Mouse (Mus musculus) lung, postnatal 0 days (tissue): ENCODE data around the gene Acot3.

Experiments
- CTCF ChIP-seq: IDR thresholded peaks from 2 replicates; pipeline ENCODE4 v1.5.1; 2016; ENCODE audit warnings: antibody characterized with exemption, mild to moderate bottlenecking
- EP300 ChIP-seq: IDR thresholded peaks from 2 replicates; pipeline ENCODE4 v1.6.1; 2016; ENCODE audit warnings: antibody characterized with exemption, mild to moderate bottlenecking, control low read depth

DNA sequence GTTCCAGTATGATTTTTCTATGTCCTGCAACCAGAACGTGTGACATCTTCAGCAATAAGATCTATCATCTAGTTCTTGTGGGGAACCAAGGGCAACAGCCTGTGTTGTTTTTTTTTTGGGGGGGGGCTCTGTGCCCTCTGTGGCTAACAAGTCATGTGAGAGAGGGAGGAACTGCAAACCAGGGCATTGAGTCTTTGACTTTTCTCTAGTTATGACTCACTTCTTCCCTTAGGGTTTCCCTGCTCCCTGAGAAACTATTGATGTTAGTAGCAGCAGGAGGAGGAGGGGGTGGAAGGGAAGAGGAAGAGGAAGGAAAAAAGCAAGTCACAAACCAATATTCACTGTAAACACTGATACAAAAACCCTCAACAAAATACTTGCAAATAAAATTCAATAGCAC lies 48.1 kb upstream of the Acot3 start:
- no peak for TF ChIP-seq CTCF
- no peak for TF ChIP-seq EP300
